Mouse (Mus musculus) E14TG2a.4 (cell line): Measurements from ENCODE around the gene Apobr.

ENCODE experiments used
- H3K27me3 ChIP-seq: 2 replicates; pipeline ENCODE4 v1.6.1; 2014; ENCODE audit warnings: low read length, control low read depth; ENCODE audit not compliant: insufficient read depth
- H3K36me3 ChIP-seq: 2 replicates; pipeline ENCODE4 v1.6.1; 2014; ENCODE audit warnings: low read length, control low read depth; ENCODE audit not compliant: insufficient read depth
- H3K4me1 ChIP-seq: replicated peaks from 2 replicates; pipeline ENCODE4 v1.6.1; 2014; ENCODE audit warnings: low read depth, low read length, control low read depth
- H3K4me3 ChIP-seq: replicated peaks from 2 replicates; pipeline ENCODE4 v1.5.1; 2014; ENCODE audit warnings: mild to moderate bottlenecking, low read length
- H3K9me3 ChIP-seq: 2 replicates; pipeline ENCODE4 v1.6.1; 2014; ENCODE audit warnings: low read length, control low read depth
- CTCF ChIP-seq: conservative IDR thresholded peaks from 2 replicates; pipeline ENCODE4 v1.5.1; 2014; ENCODE audit warnings: low read length
- NANOG ChIP-seq: IDR thresholded peaks from 2 replicates; pipeline ENCODE4 v1.6.1; 2014; ENCODE audit warnings: borderline replicate concordance, low read length, mixed read lengths
- POU5F1 ChIP-seq: IDR thresholded peaks from 2 replicates; pipeline ENCODE4 v1.6.1; 2014; ENCODE audit warnings: low read length, borderline replicate concordance

Gene Apobr

GRCm38 (mm10) chr7:126565693-126566092 lies 19.0 kb upstream of the Apobr start:
- Histone ChIP-seq H3K27me3 (no peaks in the 10 kb centered on the region), H3K9me3 (no peaks in the 10 kb centered on the region; the same call in 1 of the 2 replicates), H3K36me3 (peaks cover 43% of the 10 kb centered on the region), H3K4me3 (peak overlapping the region; percentile 99), H3K4me1 (peaks cover 23% of the 10 kb centered on the region)
- TF ChIP-seq NANOG: no peak
- TF ChIP-seq POU5F1: no peak
- TF ChIP-seq CTCF: no peak

- H3K4me3 ChIP-seq: peak within 1 kb of the TSS; percentile 99
- TF ChIP-seq NANOG (no peak), POU5F1 (no peak), CTCF (no peak)
- H3K36me3 ChIP-seq: peaks cover 38% of the 10 kb centered on the region
- peaks cover 20% of the 10 kb centered on the region for H3K4me1 ChIP-seq
- H3K9me3 ChIP-seq: no peaks in the 10 kb centered on the region; the same call in 1 of the 2 replicates
- no peaks in the 10 kb centered on the region for H3K27me3 ChIP-seq
These were observed 18.5 kb upstream of the Apobr start, which contains the start of gene Eif3c for GRCm38 (mm10) chr7:126566094-126566765. Gene Eif3c, minus strand, starts transcription at chr7:126566411.

DNA sequence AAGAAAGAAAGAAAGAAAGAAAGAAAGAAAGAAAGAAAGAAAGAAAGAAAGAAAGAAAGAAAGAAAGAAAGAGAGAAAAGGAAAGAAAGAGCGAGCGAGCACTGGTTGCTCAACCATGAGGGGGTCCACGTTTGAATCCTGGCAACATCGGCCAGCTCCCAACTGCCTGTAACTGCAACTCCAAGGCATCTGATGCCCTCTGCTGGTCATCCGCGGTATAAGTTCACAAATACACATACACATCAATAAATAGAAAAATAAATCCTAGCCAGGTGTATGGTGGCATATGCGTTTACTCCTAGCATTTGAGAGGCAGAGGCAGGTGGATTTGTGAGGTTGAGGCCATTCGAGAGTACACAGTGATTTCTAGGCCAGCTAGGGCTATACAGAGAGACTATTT lies 7.8 kb upstream of the Apobr start:
- peaks cover 80% of the 10 kb centered on the region for H3K36me3 ChIP-seq
- TF ChIP-seq POU5F1: no peak
- TF ChIP-seq CTCF: peak; percentile 89

DNA sequence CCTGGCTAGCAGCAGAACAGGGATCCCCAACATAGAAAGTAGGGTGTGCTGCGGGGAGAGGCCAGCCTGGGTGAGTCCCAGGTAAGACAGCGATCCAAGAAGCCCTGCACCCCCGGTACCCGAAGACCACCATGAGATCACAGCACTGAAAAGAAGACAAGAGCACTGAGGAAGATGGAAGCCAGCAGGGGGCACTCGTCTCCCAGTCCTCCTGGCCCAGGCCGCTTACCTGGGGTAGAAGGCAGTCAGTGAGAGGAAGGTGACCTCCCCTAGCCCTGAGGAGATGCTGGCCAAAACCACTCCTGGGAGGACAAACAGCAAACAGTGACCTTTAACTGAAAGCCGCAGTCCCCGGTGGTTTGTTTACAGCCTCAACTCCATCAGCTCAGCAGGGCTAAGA lies 5.6 kb upstream of the Apobr start:
- TF ChIP-seq CTCF (peak; percentile 57), POU5F1 (no peak), NANOG (no peak)
- no peaks in the 10 kb centered on the region for H3K27me3 ChIP-seq
- H3K4me3 ChIP-seq: no peak overlapping the region
- H3K4me1 ChIP-seq: peaks cover 43% of the 10 kb centered on the region
- H3K9me3 ChIP-seq: no peaks in the 10 kb centered on the region
- H3K36me3 ChIP-seq: peaks cover 64% of the 10 kb centered on the region

More for the DNA sequence above, 7.8 kb upstream of the Apobr start:
- no peaks in the 10 kb centered on the region for H3K27me3 ChIP-seq
- no peaks in the 10 kb centered on the region for H3K9me3 ChIP-seq
- H3K4me1 ChIP-seq: peaks cover 28% of the 10 kb centered on the region
- H3K4me3 ChIP-seq: no peak overlapping the region

DNA sequence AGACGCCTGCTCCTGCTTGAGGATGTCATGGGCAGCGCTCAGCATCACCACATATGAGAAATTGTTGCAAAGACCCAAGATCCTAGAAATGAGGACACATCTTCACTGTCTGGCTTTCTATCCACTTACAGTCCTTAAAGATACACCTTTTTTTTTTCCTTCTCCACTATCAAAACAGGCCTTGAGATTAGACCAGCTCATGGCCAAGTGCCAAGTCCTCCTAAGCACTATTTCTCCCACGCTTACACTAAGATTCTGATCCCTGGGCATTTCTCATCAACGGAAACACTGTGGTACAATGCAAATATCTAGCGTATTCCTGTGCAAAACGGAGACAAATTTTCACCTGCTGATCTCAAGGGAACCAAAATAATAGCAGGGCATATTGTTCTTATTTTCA lies 3.1 kb upstream of the Apobr start:
- no peak overlapping the region for H3K4me3 ChIP-seq
- TF ChIP-seq POU5F1 (no peak), CTCF (no peak)
- H3K4me1 ChIP-seq: peaks cover 50% of the 10 kb centered on the region
- peaks cover 13% of the 10 kb centered on the region for H3K27me3 ChIP-seq
- H3K36me3 ChIP-seq: peaks cover 45% of the 10 kb centered on the region
- no peaks in the 10 kb centered on the region for H3K9me3 ChIP-seq

GRCm38 (mm10) chr7:126582759-126583158 lies 2.0 kb upstream of the Apobr start:
- H3K27me3 ChIP-seq: peaks cover 22% of the 10 kb centered on the region
- no peaks in the 10 kb centered on the region for H3K9me3 ChIP-seq
- TF ChIP-seq CTCF (no peak), NANOG (no peak), POU5F1 (no peak)
- H3K4me1 ChIP-seq: peaks cover 54% of the 10 kb centered on the region
- peak overlapping the region; percentile 78 for H3K4me3 ChIP-seq
- H3K36me3 ChIP-seq: peaks cover 39% of the 10 kb centered on the region

- Histone ChIP-seq H3K4me1 (peaks cover 59% of the 10 kb centered on the region), H3K27me3 (peaks cover 27% of the 10 kb centered on the region), H3K9me3 (no peaks in the 10 kb centered on the region), H3K4me3 (peak overlapping the region; percentile 78), H3K36me3 (peaks cover 35% of the 10 kb centered on the region)
- no peak for TF ChIP-seq CTCF
- no peak for TF ChIP-seq POU5F1
- TF ChIP-seq NANOG: no peak
These were observed 1.5 kb upstream of the Apobr start for GRCm38 (mm10) chr7:126583251-126583709.

DNA sequence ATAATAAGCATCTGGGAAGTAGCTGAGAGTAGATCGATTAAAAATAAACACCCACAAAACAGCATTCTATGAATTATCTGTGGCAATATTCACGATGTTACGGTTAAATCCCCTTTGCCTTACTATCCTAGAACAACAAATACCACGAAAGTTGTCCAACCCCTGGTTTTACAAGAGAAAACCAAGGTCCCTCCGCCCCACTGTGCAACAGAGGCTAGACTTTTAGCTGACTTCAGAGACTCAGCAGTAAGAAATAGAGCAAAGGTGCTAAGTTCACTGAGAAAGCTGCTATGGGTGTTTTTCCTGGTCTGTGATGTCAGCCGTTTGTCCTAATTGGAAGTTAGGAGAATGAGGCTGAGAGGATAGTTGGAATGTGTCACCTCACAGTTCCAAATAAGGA lies 981 bp upstream of the Apobr start:
- H3K4me1 ChIP-seq: peaks cover 64% of the 10 kb centered on the region
- peak overlapping the region; percentile 78 for H3K4me3 ChIP-seq
- TF ChIP-seq NANOG: no peak
- TF ChIP-seq POU5F1: no peak
- TF ChIP-seq CTCF: no peak
- peaks cover 32% of the 10 kb centered on the region for H3K27me3 ChIP-seq
- no peaks in the 10 kb centered on the region for H3K9me3 ChIP-seq
- H3K36me3 ChIP-seq: peaks cover 30% of the 10 kb centered on the region

GRCm38 (mm10) chr7:126585717-126586116 lies 975 bp downstream of the Apobr start, which contains the start of gene Cln3:
Gene Cln3, minus strand, starts transcription at chr7:126585817.
- H3K4me3 ChIP-seq: peak within 1 kb of the TSS; percentile 78
- TF ChIP-seq POU5F1 (no peak), NANOG (no peak), CTCF (no peak)
- peaks cover 55% of the 10 kb centered on the region for H3K4me1 ChIP-seq
- peaks cover 10% of the 10 kb centered on the region for H3K36me3 ChIP-seq
- peaks cover 37% of the 10 kb centered on the region for H3K27me3 ChIP-seq
- no peaks in the 10 kb centered on the region for H3K9me3 ChIP-seq
